Mouse (Mus musculus) kidney, adult 2 months (tissue): ENCODE results near the gene Ush1c. TPM values are rescaled to one million over a fixed set of nuclear protein-coding genes. Genes with fewer than 3 reads are reported as not detected.

Experiments
- DNase-seq: peaks from one replicate; pipeline ENCODE4 v3.0.0; 2021
- H3K27ac ChIP-seq: fragments of 200-500 bp; 2 replicates; pipeline ENCODE4 v1.5.1; 2012; ENCODE audit warnings: low read depth, low read length, control low read depth, inconsistent platforms; ENCODE audit not compliant: insufficient read depth
- H3K27me3 ChIP-seq: fragments of 200-500 bp; replicated peaks from 2 replicates; pipeline ENCODE4 v1.6.1; 2012; ENCODE audit warnings: mild to moderate bottlenecking, moderate library complexity, low read length, inconsistent platforms; ENCODE audit not compliant: control insufficient read depth, insufficient read depth
- H3K36me3 ChIP-seq: fragments of 200-500 bp; 2 replicates; pipeline ENCODE4 v1.6.1; 2012; ENCODE audit warnings: mild to moderate bottlenecking, moderate library complexity, low read length, inconsistent platforms; ENCODE audit not compliant: control insufficient read depth, insufficient read depth
- H3K4me1 ChIP-seq: fragments of 200-500 bp; 2 replicates; pipeline ENCODE4 v1.6.1; 2011; ENCODE audit warnings: low read length; ENCODE audit not compliant: control insufficient read depth, insufficient read depth
- H3K4me3 ChIP-seq: fragments of 200-500 bp; 2 replicates; pipeline ENCODE4 v1.5.1; 2011; ENCODE audit warnings: mild to moderate bottlenecking, low read depth, low read length, control low read depth; ENCODE audit not compliant: insufficient read depth
- CTCF ChIP-seq: fragments of 200-500 bp; conservative IDR thresholded peaks from 2 replicates; pipeline ENCODE4 v1.5.1; 2011; ENCODE audit warnings: low read depth, mild to moderate bottlenecking, control low read depth, low read length, moderate library complexity, mixed read lengths; ENCODE audit not compliant: insufficient read depth, insufficient read length
- POLR2A ChIP-seq: fragments of 200-500 bp; IDR thresholded peaks from one replicate; pipeline ENCODE4 v1.6.1; 2011; ENCODE audit warnings: low read depth, low read length, control low read depth
- WGBS: fragments of 180-500 bp; shearing (Covaris S2); methylation state at CpG from one replicate; pipeline ENCODE4 v1.1.7; 2018; 5-methylcytosine and 5-hydroxymethylcytosine counted together
- polyA plus RNA-seq: library from polyadenylated mRNA; depleted of rRNA; stranded (reverse); fragments of >200 nt; gene quantifications from 2 replicates; pipeline ENCODE4 v1.2.3, GENCODE M21; 2012

The Ush1c gene
- polyA plus RNA-seq, 1 experiment: 52.4 TPM

GRCm38 (mm10) chr7:46236363-46236762, 1.9 kb downstream of the Ush1c start:
- peak overlapping the region; percentile 98 for H3K27ac ChIP-seq
- peak overlapping the region; percentile 71 for H3K4me3 ChIP-seq
- H3K36me3 ChIP-seq: no peaks in the 10 kb centered on the region; the same call in 1 of the 2 replicates
- DNase-seq: peak; percentile 80
- H3K27me3 ChIP-seq: no peaks in the 10 kb centered on the region
- 48% methylated on average over 15 of the region's 15 CpGs for WGBS
- TF ChIP-seq POLR2A (no peak), CTCF (no peak)
- peaks cover 16% of the 10 kb centered on the region for H3K4me1 ChIP-seq

GRCm38 (mm10) chr7:46235948-46236347, 2.4 kb downstream of the Ush1c start:
- Histone ChIP-seq H3K36me3 (no peaks in the 10 kb centered on the region; the same call in 1 of the 2 replicates), H3K4me3 (peak overlapping the region; percentile 20; the same call in 1 of the 2 replicates), H3K27ac (no peak overlapping the region), H3K4me1 (peaks cover 16% of the 10 kb centered on the region), H3K27me3 (no peaks in the 10 kb centered on the region)
- 64% methylated on average over 18 of the region's 18 CpGs for WGBS
- DNase-seq: no peak
- TF ChIP-seq POLR2A (no peak), CTCF (no peak)

GRCm38 (mm10) chr7:46226936-46227335, 11.4 kb downstream of the Ush1c start:
- no peak for DNase-seq
- TF ChIP-seq CTCF (no peak), POLR2A (no peak)
- no peaks in the 10 kb centered on the region for H3K4me1 ChIP-seq
- H3K27me3 ChIP-seq: no peaks in the 10 kb centered on the region
- no peak overlapping the region for H3K4me3 ChIP-seq
- H3K27ac ChIP-seq: no peak overlapping the region
- no peaks in the 10 kb centered on the region; the same call in 1 of the 2 replicates for H3K36me3 ChIP-seq
- WGBS: 72% methylated on average over 4 of the region's 4 CpGs

- peak; percentile 36 for DNase-seq
- no peak for TF ChIP-seq POLR2A
- peak; percentile 69 for TF ChIP-seq CTCF
- H3K4me3 ChIP-seq: no peak overlapping the region
These were observed 12.1 kb downstream of the Ush1c start for GRCm38 (mm10) chr7:46226253-46226652.

GRCm38 (mm10) chr7:46220591-46221129, 17.6 kb downstream of the Ush1c start:
- no peak for DNase-seq

More at GRCm38 (mm10) chr7:46226253-46226652, 12.1 kb downstream of the Ush1c start:
- H3K27ac ChIP-seq: no peak overlapping the region
- WGBS: 31% methylated on average over 7 of the region's 7 CpGs
- no peaks in the 10 kb centered on the region for H3K4me1 ChIP-seq
- no peaks in the 10 kb centered on the region for H3K27me3 ChIP-seq
- no peaks in the 10 kb centered on the region; the same call in 1 of the 2 replicates for H3K36me3 ChIP-seq

GRCm38 (mm10) chr7:46218415-46218814, 19.9 kb downstream of the Ush1c start:
- H3K27ac ChIP-seq: no peak overlapping the region
- no peaks in the 10 kb centered on the region for H3K27me3 ChIP-seq
- H3K36me3 ChIP-seq: no peaks in the 10 kb centered on the region
- no peak for TF ChIP-seq CTCF
- TF ChIP-seq POLR2A: no peak
- no peak overlapping the region for H3K4me3 ChIP-seq
- H3K4me1 ChIP-seq: no peaks in the 10 kb centered on the region
- WGBS: 22% methylated on average over 11 of the region's 11 CpGs
- DNase-seq: peak; percentile 34

More at GRCm38 (mm10) chr7:46220591-46221129, 17.6 kb downstream of the Ush1c start:
- 67% methylated on average over 8 of the region's 8 CpGs for WGBS
- Histone ChIP-seq H3K27ac (no peak overlapping the region), H3K4me1 (no peaks in the 10 kb centered on the region), H3K36me3 (no peaks in the 10 kb centered on the region), H3K4me3 (no peak overlapping the region), H3K27me3 (no peaks in the 10 kb centered on the region)
- no peak for TF ChIP-seq POLR2A
- no peak for TF ChIP-seq CTCF

GRCm38 (mm10) chr7:46216481-46216880, 21.8 kb downstream of the Ush1c start:
- WGBS: 46% methylated on average over 2 of the region's 2 CpGs
- TF ChIP-seq CTCF (no peak), POLR2A (no peak)
- Histone ChIP-seq H3K4me3 (no peak overlapping the region), H3K4me1 (no peaks in the 10 kb centered on the region), H3K27me3 (no peaks in the 10 kb centered on the region), H3K27ac (no peak overlapping the region), H3K36me3 (no peaks in the 10 kb centered on the region)
- no peak for DNase-seq
